Mouse (Mus musculus): ENCODE data around the gene 4930402F06Rik.

The 4930402F06Rik gene

GRCm38 (mm10) chr2:35397096-35397495, at the start of gene 4930402F06Rik:
Gene 4930402F06Rik, minus strand, starts transcription at chr2:35397175.
- in situ Hi-C loops (cut with MboI, MseI): no loop called here

- in situ Hi-C loops (cut with MboI, MseI): no loop called here
Measured at GRCm38 (mm10) chr2:35446300-35446699, 49.3 kb upstream of the 4930402F06Rik start.

DNA sequence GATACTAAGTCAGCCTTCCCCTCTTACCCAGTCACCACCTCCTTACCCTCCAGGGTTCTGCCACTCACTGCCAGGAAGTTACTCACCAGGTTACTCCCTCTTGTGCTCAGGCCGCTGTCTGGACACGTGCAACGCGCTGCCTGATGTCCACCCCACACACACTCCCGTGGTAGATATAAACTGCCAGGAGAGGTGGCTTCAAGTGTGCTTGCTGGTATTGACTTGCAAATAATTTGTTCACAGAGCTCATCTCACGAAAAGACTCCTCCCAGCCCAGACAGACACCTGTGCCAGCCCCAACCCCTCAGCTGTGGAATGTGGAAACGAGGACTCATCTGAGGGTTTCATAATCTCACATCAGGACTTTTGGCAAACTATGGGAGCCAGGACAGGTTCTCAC, 48.6 kb upstream of the 4930402F06Rik start:
- in situ Hi-C loops (cut with MboI, MseI): no loop called here

GRCm38 (mm10) chr2:35444764-35445262, 47.8 kb upstream of the 4930402F06Rik start:
- in situ Hi-C loops (cut with MboI, MseI): no loop called here

- in situ Hi-C loops (cut with MboI, MseI): no loop called here
Measured at GRCm38 (mm10) chr2:35443981-35444763, 47.2 kb upstream of the 4930402F06Rik start.

DNA sequence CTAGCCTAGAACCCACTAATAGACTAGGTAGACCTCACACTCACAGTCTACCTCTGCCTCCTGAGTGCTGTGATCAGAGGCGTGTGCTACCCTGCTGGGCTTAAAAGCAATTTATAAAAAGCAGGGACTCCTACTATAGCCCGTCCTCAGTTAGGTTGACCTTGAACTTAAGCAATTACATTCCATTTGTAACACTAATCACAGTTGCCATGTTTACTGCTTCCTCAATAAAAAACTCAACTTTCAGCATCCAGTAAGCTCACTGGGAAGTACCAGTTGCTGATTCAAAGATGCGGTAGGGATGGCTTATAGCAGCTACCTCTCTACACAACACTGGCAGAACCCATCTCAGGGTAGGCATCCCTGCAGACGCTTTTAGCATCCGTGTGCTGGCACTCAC, 46.4 kb upstream of the 4930402F06Rik start:
- in situ Hi-C loops (cut with MboI, MseI): no loop called here

- in situ Hi-C loops (cut with MboI, MseI): no loop called here
Measured at GRCm38 (mm10) chr2:35442079-35442478, 45.1 kb upstream of the 4930402F06Rik start.

GRCm38 (mm10) chr2:35441419-35441818, 44.4 kb upstream of the 4930402F06Rik start:
- in situ Hi-C loops (cut with MboI, MseI): no loop called here

DNA sequence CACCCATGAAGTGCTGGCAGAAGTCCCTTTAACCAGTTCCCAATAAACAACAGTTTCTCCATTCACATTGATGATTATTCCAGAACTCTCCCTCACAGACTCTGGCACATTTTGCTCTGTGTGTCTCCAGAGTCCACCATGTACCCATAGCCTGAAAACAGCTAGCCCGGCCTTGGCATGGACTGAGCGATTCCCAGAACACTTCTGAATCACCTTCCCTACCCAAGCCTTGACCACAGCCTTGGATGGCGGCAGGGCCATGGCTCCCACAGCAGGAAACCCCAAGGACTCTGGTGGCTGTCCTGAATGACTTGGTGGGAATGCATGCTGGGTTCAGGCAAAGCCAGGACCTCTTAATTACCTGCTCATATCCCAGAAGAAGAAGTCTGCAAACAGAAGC, 43.5 kb upstream of the 4930402F06Rik start:
- in situ Hi-C loops (cut with MboI, MseI): no loop called here

DNA sequence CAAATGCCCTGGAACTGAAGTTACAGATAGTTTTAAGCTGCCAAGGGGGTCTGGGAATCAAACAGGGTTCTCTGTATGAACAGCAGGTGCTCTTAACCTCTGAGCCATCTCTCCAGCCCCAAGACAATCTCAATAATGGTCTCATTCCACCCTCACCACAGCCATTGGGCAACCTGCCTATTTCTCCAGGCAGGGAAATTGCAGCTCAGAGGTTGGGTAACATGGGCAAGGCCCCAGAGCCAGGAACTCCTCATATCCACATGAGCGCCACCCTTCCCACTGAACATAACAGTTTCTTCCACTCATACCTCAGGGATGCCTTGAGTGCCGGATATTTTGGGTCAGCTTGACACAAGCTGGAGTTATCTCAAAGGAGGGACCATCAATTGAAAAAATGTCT, 40.8 kb upstream of the 4930402F06Rik start:
- in situ Hi-C loops (cut with MboI, MseI): no loop called here

- in situ Hi-C loops (cut with MboI, MseI): no loop called here
Measured at GRCm38 (mm10) chr2:35434576-35435123, 37.7 kb upstream of the 4930402F06Rik start.

GRCm38 (mm10) chr2:35433428-35433827, 36.5 kb upstream of the 4930402F06Rik start:
- in situ Hi-C loops (cut with MboI, MseI): no loop called here

GRCm38 (mm10) chr2:35432472-35432871, 35.5 kb upstream of the 4930402F06Rik start:
- in situ Hi-C loops (cut with MboI, MseI): no loop called here

- in situ Hi-C loops (cut with MboI, MseI): no loop called here
Measured at GRCm38 (mm10) chr2:35432011-35432410, 35.0 kb upstream of the 4930402F06Rik start.

DNA sequence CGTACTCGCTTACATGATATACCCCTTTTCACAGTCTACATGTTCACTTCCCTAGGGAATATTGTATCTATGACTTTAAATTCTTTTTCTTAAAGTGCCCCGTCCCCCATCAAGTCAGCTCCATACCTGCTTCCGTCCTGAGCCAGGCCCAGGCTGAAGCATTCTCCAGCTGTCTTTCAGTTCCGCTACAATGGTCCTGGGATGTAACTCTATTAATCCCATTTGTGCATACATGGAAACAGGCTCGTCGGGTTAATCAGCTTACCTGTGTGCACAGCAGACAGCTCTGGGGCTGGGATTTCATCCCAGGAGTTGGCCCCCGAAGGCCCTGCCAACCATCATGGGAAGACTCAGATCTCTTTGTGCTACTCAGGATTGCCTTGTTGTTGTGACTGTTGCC, 33.8 kb upstream of the 4930402F06Rik start:
- in situ Hi-C loops (cut with MboI, MseI): no loop called here

DNA sequence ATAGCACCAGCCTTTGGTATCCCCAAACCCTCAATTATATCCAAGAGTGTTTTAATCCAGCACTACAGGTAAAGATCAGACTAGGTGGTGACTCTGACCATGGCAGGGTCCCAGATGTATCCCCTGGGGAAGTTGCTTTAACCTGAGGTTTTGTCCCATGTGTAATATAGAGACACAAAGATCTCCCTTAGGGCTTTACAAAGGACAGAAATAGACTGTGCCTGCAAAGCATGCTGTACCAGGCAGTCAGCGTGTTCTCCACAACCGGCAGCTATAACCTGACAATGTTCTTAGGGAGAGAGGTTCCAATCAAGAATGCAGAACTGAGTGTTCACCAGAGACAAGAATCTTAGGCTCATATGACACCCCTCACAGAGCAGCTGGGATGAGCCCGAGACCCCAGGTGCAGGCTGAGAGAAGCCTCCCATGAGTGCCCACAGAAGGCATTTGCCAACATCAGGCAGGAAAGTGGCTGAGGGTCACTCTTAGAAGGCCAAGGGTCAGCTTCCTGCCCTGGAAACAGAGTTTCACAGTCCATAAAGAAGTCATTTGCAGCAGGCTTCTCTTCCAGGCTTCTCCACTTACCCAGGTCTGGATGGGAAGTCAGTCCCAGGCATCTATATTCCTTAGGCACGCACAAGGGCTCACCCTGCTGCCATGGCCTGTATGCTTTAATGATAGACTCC, 31.8 kb upstream of the 4930402F06Rik start:
- in situ Hi-C loops (cut with MboI, MseI): no loop called here

- in situ Hi-C loops (cut with MboI, MseI): no loop called here
Measured at GRCm38 (mm10) chr2:35427559-35427958, 30.6 kb upstream of the 4930402F06Rik start.

DNA sequence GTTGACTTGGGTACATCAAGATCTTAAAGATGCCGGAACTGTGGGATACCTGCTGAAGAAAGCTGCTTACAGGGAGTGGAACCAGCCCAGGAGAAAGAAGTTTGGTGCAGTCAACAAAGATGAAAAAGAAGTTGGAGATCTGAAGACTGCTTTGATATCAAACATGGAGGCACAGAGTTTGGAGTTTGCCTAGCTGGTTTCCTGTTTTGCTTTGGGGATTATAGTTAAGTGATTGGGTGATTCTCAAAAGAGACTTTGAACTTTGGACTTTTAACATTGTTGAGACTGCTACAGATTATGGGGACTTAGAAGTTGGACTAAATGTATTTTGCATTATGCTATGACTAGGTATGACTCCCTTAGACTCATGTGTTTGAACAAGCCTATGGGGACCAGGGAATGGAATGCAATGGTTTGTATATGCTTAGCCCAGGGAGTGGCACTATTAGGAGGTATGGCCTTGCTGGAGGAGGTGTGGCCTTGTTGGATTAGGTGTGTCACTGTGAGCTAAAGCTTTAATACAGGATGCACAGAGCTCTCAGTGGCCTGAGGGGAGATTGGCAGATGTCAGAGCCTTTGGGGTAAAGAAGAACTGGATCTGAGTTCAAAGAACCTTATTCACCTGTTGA, 26.9 kb upstream of the 4930402F06Rik start:
- in situ Hi-C loops (cut with MboI, MseI): no loop called here

DNA sequence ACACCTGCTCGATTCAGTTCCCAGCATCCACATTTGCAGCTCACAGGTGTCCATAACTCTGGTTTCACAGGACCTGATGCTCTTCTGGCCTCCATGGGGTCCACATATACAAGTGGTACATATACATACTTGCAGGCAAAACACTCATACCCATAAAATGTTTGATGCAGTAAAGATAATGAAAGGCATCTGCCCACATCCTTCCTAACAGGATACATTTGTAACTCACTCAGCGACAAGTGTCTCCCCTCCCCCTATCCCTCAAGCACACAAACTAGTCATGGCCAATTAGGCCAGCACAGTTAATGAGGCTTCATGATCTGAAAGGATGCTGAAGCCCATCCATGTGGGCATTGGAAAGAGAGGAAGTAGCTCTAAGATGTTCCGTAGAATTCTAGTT, 25.4 kb upstream of the 4930402F06Rik start:
- in situ Hi-C loops (cut with MboI, MseI): no loop called here

DNA sequence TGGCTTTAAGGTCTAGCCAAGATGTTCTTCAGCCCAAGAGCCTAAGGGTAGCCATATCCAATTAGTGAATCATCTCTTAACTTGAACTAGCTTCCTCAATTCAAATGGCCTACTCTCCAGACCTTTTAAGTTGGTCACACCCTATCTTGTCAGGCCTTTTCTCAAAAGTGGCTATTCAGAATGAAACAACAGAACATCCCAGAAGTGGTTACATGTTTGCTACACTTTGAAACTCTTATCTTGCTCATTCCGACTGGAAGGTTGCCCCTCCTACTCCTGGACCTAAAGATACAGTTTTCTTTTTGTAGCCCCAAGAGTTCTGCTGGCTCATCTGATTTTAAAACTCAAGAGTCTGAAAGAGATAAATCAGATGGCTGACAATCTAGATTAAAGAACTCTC, 23.7 kb upstream of the 4930402F06Rik start:
- in situ Hi-C loops (cut with MboI, MseI): no loop called here

DNA sequence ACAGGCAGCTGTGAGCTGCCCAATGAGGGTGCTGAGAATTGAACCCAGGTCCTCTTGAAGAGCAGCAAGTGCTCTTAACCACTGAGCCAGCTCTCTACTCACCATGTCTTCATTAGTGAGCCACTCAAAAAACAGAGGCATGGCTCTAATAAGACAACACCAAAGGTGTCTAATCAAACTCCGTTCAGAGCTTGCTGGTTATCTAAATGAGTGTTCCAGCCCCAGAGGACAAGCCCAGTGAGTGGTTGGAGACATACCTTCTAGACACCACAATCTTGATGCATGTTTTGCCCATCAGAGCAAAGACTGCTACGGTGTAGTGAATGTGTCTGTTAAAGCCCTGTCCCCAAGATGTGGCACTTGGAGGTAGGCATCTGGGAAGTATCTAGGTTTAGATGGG, 22.7 kb upstream of the 4930402F06Rik start:
- in situ Hi-C loops (cut with MboI, MseI): no loop called here

- in situ Hi-C loops (cut with MboI, MseI): no loop called here
Measured at GRCm38 (mm10) chr2:35419243-35419642, 22.3 kb upstream of the 4930402F06Rik start.

All from T-helper 2 cell (primary cell).